Mouse (Mus musculus): ENCODE measurements around the gene Clec5a.
A peak's percentile ranks its signal among the peaks of the same experiment; 100 is the strongest.
"Not testable (repeated sequence)": the region's sequence is repeated elsewhere in the genome, so short reads cannot be mapped to it uniquely, and the experiment has no call there.

Clec5a gene

GRCm38 (mm10) chr6:40585645-40586044 lies at the start of gene Clec5a:
Gene Clec5a, minus strand, starts transcription at chr6:40585821.
- no peak for DNase-seq

GRCm38 (mm10) chr6:40634640-40635071 lies 49.0 kb upstream of the Clec5a start:
- no peak for DNase-seq

GRCm38 (mm10) chr6:40628406-40629000 lies 42.9 kb upstream of the Clec5a start, which contains the start of gene Mgam:
Gene Mgam, plus strand, starts transcription at chr6:40628831.
- no peak for DNase-seq

GRCm38 (mm10) chr6:40626111-40626510 lies 40.5 kb upstream of the Clec5a start:
- DNase-seq, result no peak

- peak; percentile 35 for DNase-seq
Observed at GRCm38 (mm10) chr6:40617965-40618364, 32.3 kb upstream of the Clec5a start.

- DNase-seq, result no peak
Observed at GRCm38 (mm10) chr6:40613260-40613852, 27.7 kb upstream of the Clec5a start, which contains the start of gene Tas2r138. Gene Tas2r138, minus strand, starts transcription at chr6:40613310.

GRCm38 (mm10) chr6:40610244-40610643 lies 24.6 kb upstream of the Clec5a start:
- no peak for DNase-seq

GRCm38 (mm10) chr6:40607431-40607830 lies 21.8 kb upstream of the Clec5a start:
- no peak for DNase-seq

- DNase-seq, result not testable (repeated sequence)
Observed at GRCm38 (mm10) chr6:40598546-40598945, 12.9 kb upstream of the Clec5a start.

- no peak for DNase-seq
Observed at GRCm38 (mm10) chr6:40594804-40595550, 9.4 kb upstream of the Clec5a start.

GRCm38 (mm10) chr6:40588346-40588745 lies 2.7 kb upstream of the Clec5a start:
- DNase-seq, result no peak

- DNase-seq, result no peak
Observed at GRCm38 (mm10) chr6:40584336-40584735, 1.3 kb downstream of the Clec5a start.

- DNase-seq, result no peak
Observed at GRCm38 (mm10) chr6:40576305-40576704, 9.3 kb downstream of the Clec5a start.

- DNase-seq, result no peak
Observed at GRCm38 (mm10) chr6:40573618-40574017, 12.0 kb downstream of the Clec5a start.

- no peak for DNase-seq
Observed at GRCm38 (mm10) chr6:40569187-40569586, 16.4 kb downstream of the Clec5a start, which contains the start of gene Olfr460. Gene Olfr460, plus strand, starts transcription at chr6:40569487.

- DNase-seq, result no peak
Observed at GRCm38 (mm10) chr6:40554950-40555349, 30.7 kb downstream of the Clec5a start, which contains the start of gene Olfr461. Gene Olfr461, minus strand, starts transcription at chr6:40555050.

GRCm38 (mm10) chr6:40544690-40545089 lies 40.9 kb downstream of the Clec5a start:
- no peak for DNase-seq

Measured in thymus, postnatal 14 days (tissue).